Mouse (Mus musculus): ENCODE measurements at regions not wholly inside any gene's neighbourhood (a gene's known extent, or its start where the extent isn't known, plus 50 kb on each side); places are given as distances from the start of the nearest gene placed in this dataset.

- TF ChIP-seq CHD1 (IDR thresholded peaks at IDR 0.05; ENCODE audit: low read depth, low read length): no peak
- no peak for TF ChIP-seq POLR2A (IDR thresholded peaks at IDR 0.05; ENCODE audit: low read depth, low read length)
- no peak for TF ChIP-seq RCOR1 (conservative IDR thresholded peaks at IDR 0.05; ENCODE audit: low read depth, low read length)
- no peak for TF ChIP-seq CTCF (conservative IDR thresholded peaks at IDR 0.05 in 1 of 2, IDR thresholded peaks at IDR 0.05 in 1 of 2; ENCODE audit: low read depth in 2 of 2, low read length in 2 of 2)
- TF ChIP-seq ZKSCAN1 (IDR thresholded peaks at IDR 0.05; ENCODE audit: borderline replicate concordance, low read depth, low read length): no peak
- TF ChIP-seq HCFC1 (IDR thresholded peaks at IDR 0.05; ENCODE audit: low read depth, low read length): no peak
- TF ChIP-seq JUND (conservative IDR thresholded peaks at IDR 0.05; ENCODE audit: low read depth, low read length): no peak
Observed at GRCm38 (mm10) chr2:144186426-144186825, 84.0 kb upstream of the Mgme1 start.
